Mouse (Mus musculus): ENCODE measurements at regions not wholly inside any gene's neighbourhood (a gene's known extent, or its start where the extent isn't known, plus 50 kb on each side); places are given as distances from the start of the nearest gene placed in this dataset.

DNA sequence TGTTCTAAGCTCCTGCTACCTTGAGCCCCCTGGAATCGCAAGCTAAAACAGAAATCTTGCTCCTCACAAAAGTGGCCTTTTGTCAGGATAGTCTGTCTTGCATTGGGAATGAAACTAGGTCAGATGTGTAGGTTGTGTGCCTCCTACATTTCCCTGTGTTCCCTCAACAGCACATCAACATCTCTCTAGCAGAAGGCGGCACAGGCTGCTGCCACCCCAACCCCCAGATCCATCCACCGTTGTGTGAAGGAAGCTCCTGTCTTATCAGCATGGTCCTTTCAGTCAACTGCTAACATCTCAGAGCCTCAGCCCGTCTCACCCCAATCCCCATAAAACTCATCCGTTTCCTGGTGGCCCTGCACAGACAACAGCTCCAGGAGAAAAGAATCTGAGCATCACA is 272.0 kb upstream of the Tbx3 start:
- no peaks in the 10 kb centered on the region for H3K4me1 ChIP-seq (ENCODE audit: control insufficient read depth in 1 of 2, insufficient read depth in 2 of 2, low read length in 2 of 2)
- H3K9ac ChIP-seq (ENCODE audit: control insufficient read depth, low read depth, low read length, poor library complexity, severe bottlenecking) = no peak overlapping the region
- no peaks in the 10 kb centered on the region for H3K27me3 ChIP-seq (ENCODE audit: control insufficient read depth in 1 of 2, insufficient read depth in 2 of 2, low read length in 2 of 2)
- TF ChIP-seq MAFK (IDR thresholded peaks at IDR 0.05; ENCODE audit: borderline replicate concordance, low read depth, low read length) (no peak), ELF1 (IDR thresholded peaks at IDR 0.05; ENCODE audit: low read depth, low read length) (no peak), USF1 (IDR thresholded peaks at IDR 0.05; ENCODE audit: low read depth, low read length) (no peak), TAL1 (IDR thresholded peaks at IDR 0.05; ENCODE audit: low read length) (no peak), ZNF384 (IDR thresholded peaks at IDR 0.05; ENCODE audit: low read depth, low read length) (no peak)
- H3K27ac ChIP-seq (ENCODE audit: control insufficient read depth, low read depth, low read length) = no peak overlapping the region
- H3K9me3 ChIP-seq (replicated peaks; ENCODE audit: insufficient read depth, low read length) = no peaks in the 10 kb centered on the region
- no peak overlapping the region for H3K4me3 ChIP-seq (ENCODE audit: control insufficient read depth in 1 of 2, insufficient read depth in 1 of 2, low read depth in 2 of 2, low read length in 2 of 2)
- DNase-seq (ENCODE audit: low read depth, low spot score) = no peak
- H3K79me2 ChIP-seq (ENCODE audit: control insufficient read depth, insufficient read depth, low read length, poor library complexity) = no peaks in the 10 kb centered on the region
- H3K36me3 ChIP-seq (ENCODE audit: control insufficient read depth in 1 of 2, insufficient read depth in 2 of 2, low read length in 2 of 2) = no peaks in the 10 kb centered on the region

GRCm38 (mm10) chr5:119400223-119400935 is 270.1 kb upstream of the Tbx3 start:
- Histone ChIP-seq H3K4me1 (ENCODE audit: control insufficient read depth in 1 of 2, insufficient read depth in 2 of 2, low read length in 2 of 2) (no peaks in the 10 kb centered on the region), H3K4me3 (ENCODE audit: control insufficient read depth in 1 of 2, insufficient read depth in 1 of 2, low read depth in 2 of 2, low read length in 2 of 2) (no peak overlapping the region), H3K79me2 (ENCODE audit: control insufficient read depth, insufficient read depth, low read length, poor library complexity) (no peaks in the 10 kb centered on the region), H3K9me3 (replicated peaks; ENCODE audit: insufficient read depth, low read length) (no peaks in the 10 kb centered on the region), H3K36me3 (ENCODE audit: control insufficient read depth in 1 of 2, insufficient read depth in 2 of 2, low read length in 2 of 2) (no peaks in the 10 kb centered on the region), H3K27me3 (ENCODE audit: control insufficient read depth in 1 of 2, insufficient read depth in 2 of 2, low read length in 2 of 2) (no peaks in the 10 kb centered on the region), H3K27ac (ENCODE audit: control insufficient read depth, low read depth, low read length) (no peak overlapping the region), H3K9ac (ENCODE audit: control insufficient read depth, low read depth, low read length, poor library complexity, severe bottlenecking) (no peak overlapping the region)
- TF ChIP-seq CHD2 (IDR thresholded peaks at IDR 0.05; ENCODE audit: low read length) = no peak
- no peak for TF ChIP-seq GABPA (IDR thresholded peaks at IDR 0.05; ENCODE audit: low read depth, low read length)
- no peak for TF ChIP-seq BHLHE40 (IDR thresholded peaks at IDR 0.05; ENCODE audit: borderline replicate concordance, low read depth, low read length)
- no peak for TF ChIP-seq MXI1 (IDR thresholded peaks at IDR 0.05; ENCODE audit: low read depth, low read length)
- no peak for TF ChIP-seq ZMIZ1 (IDR thresholded peaks at IDR 0.05; ENCODE audit: low read depth, low read length)
- no peak for TF ChIP-seq KAT2A (conservative IDR thresholded peaks at IDR 0.05; ENCODE audit: low read depth, low read length)
- TF ChIP-seq SIN3A (IDR thresholded peaks at IDR 0.05; ENCODE audit: low read length) = no peak
- no peak for TF ChIP-seq POLR2AphosphoS2 (IDR thresholded peaks at IDR 0.05; ENCODE audit: low read length)
- TF ChIP-seq CHD1 (IDR thresholded peaks at IDR 0.05; ENCODE audit: low read depth, low read length) = no peak
- no peak for TF ChIP-seq ETS1 (IDR thresholded peaks at IDR 0.05; ENCODE audit: low read depth, low read length)
- TF ChIP-seq MEF2A (IDR thresholded peaks at IDR 0.05; ENCODE audit: extremely low read depth, insufficient replicate concordance, low read depth, low read length, poor library complexity, severe bottlenecking) = no peak
- TF ChIP-seq MYB (IDR thresholded peaks at IDR 0.05; ENCODE audit: low read depth, low read length) = no peak
- TF ChIP-seq SMC3 (IDR thresholded peaks at IDR 0.05; ENCODE audit: low read depth, low read length) = no peak
- TF ChIP-seq MAX (IDR thresholded peaks at IDR 0.05; ENCODE audit: low read length) = no peak
- TF ChIP-seq ELF1 (IDR thresholded peaks at IDR 0.05; ENCODE audit: low read depth, low read length) = no peak
- no peak for DNase-seq (ENCODE audit: low read depth, low spot score)
